Mouse (Mus musculus): ENCODE measurements around the gene Timp4. TPM values are rescaled to one million over a fixed set of nuclear protein-coding genes. Genes with fewer than 3 reads are reported as not detected.
A peak's percentile ranks its signal among the peaks of the same experiment; 100 is the strongest.

The Timp4 gene
- polyA plus RNA-seq, 1 experiment from 2014 or later = 32.1 TPM

- WGBS = 89% methylated on average over 10 of the region's 10 CpGs
- Histone ChIP-seq H3K4me2 (ENCODE audit: low read depth, low read length) (no peak overlapping the region), H3K4me3 (ENCODE audit: low read depth, low read length) (no peak overlapping the region), H3K9me3 (ENCODE audit: control insufficient read depth, low read length) (no peaks in the 10 kb centered on the region), H3K4me1 (ENCODE audit: control insufficient read depth, insufficient read depth, low read length) (no peaks in the 10 kb centered on the region), H3K9ac (replicated peaks; ENCODE audit: low read depth, low read length) (no peak overlapping the region), H3K27ac (ENCODE audit: low read depth, low read length) (no peak overlapping the region), H3K36me3 (ENCODE audit: control insufficient read depth, insufficient read depth, low read length) (no peaks in the 10 kb centered on the region), H3K27me3 (ENCODE audit: control insufficient read depth, insufficient read depth, low read length) (no peaks in the 10 kb centered on the region)
- no peak for ATAC-seq (ENCODE audit: low read depth)
Measured at GRCm38 (mm10) chr6:115268551-115269385, 16.8 kb upstream of the Timp4 start.

DNA sequence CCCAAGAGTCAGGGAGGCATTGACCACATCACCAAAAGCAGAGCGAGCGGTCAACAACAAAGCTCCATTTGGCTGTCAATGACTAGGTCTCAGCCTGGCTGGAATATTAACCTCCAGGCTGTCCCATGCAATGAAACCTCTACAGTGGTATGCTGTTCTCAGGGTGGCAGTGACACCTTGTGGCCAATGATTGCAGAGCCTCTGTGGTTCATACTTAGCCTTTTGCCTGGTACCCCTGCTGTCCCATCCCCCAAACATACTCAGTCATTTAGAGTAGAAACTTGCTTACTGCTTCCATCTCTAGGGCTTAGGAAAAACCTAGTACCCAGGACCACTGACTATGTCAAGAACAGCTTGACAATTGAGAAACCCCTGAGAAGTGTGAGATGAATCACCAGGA, 15.9 kb upstream of the Timp4 start:
- Histone ChIP-seq H3K4me1 (ENCODE audit: control insufficient read depth, insufficient read depth, low read length) (no peaks in the 10 kb centered on the region), H3K4me2 (ENCODE audit: low read depth, low read length) (no peak overlapping the region), H3K9me3 (ENCODE audit: control insufficient read depth, low read length) (no peaks in the 10 kb centered on the region), H3K27ac (ENCODE audit: low read depth, low read length) (no peak overlapping the region), H3K36me3 (ENCODE audit: control insufficient read depth, insufficient read depth, low read length) (no peaks in the 10 kb centered on the region; the same call in 1 of the 2 replicates), H3K9ac (replicated peaks; ENCODE audit: low read depth, low read length) (no peak overlapping the region), H3K27me3 (ENCODE audit: control insufficient read depth, insufficient read depth, low read length) (no peaks in the 10 kb centered on the region), H3K4me3 (ENCODE audit: low read depth, low read length) (no peak overlapping the region)
- peak; percentile 92; the same call in 1 of the 2 replicates for ATAC-seq (ENCODE audit: low read depth)
- WGBS = 49% methylated on average over 2 of the region's 2 CpGs

- no peaks in the 10 kb centered on the region for H3K4me1 ChIP-seq (ENCODE audit: control insufficient read depth, insufficient read depth, low read length)
- no peak overlapping the region for H3K9ac ChIP-seq (replicated peaks; ENCODE audit: low read depth, low read length)
- H3K27ac ChIP-seq (ENCODE audit: low read depth, low read length) = no peak overlapping the region
- ATAC-seq (ENCODE audit: low read depth) = no peak
- H3K4me3 ChIP-seq (ENCODE audit: low read depth, low read length) = no peak overlapping the region
- H3K36me3 ChIP-seq (ENCODE audit: control insufficient read depth, insufficient read depth, low read length) = no peaks in the 10 kb centered on the region; the same call in 1 of the 2 replicates
- no peaks in the 10 kb centered on the region for H3K9me3 ChIP-seq (ENCODE audit: control insufficient read depth, low read length)
- 87% methylated on average over 5 of the region's 5 CpGs for WGBS
- H3K4me2 ChIP-seq (ENCODE audit: low read depth, low read length) = no peak overlapping the region
- H3K27me3 ChIP-seq (ENCODE audit: control insufficient read depth, insufficient read depth, low read length) = no peaks in the 10 kb centered on the region
Measured at GRCm38 (mm10) chr6:115266791-115267190, 14.8 kb upstream of the Timp4 start.

DNA sequence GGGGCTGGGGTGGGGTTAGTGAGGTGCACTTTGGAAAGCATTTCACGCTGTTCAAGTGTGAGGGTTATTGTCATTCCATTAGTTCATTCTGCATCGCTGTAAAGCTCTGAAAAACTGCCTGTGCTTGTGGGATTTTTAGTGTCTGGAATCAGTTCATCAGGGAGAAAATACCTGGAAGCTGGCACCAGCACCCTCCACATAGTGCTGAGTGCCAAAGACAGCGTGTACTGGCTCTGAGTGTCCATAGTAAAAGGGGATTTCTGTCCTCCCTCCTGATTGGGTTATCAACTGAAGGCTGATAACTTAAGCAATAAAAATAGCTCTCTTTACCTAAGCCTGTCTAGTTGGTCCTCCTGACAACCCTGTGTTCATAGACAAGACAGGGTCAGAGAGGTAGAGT, 8.5 kb upstream of the Timp4 start:
- H3K36me3 ChIP-seq (ENCODE audit: control insufficient read depth, insufficient read depth, low read length) = no peaks in the 10 kb centered on the region; the same call in 1 of the 2 replicates
- 86% methylated on average over 3 of the region's 3 CpGs for WGBS
- ATAC-seq (ENCODE audit: low read depth) = no peak

DNA sequence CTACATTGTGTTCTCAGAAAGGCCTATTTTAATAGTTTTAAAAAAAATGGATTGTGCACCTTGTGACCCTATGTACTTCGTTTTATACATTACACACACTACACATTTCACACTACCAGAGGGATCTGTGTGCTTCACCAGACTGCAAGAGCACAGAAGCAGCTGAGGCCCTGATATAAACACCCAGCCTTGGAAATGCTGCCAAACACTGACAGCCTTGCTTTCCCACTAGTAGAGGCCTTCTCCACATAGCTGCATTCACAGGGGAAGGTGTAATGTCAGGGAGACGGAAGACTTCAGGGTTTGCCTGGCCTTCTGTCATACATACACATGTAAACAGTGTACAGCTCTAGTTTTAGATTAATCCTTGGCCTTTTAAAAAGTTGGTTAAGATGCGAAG, 3.2 kb upstream of the Timp4 start:
- Histone ChIP-seq H3K36me3 (ENCODE audit: control insufficient read depth, insufficient read depth, low read length) (no peaks in the 10 kb centered on the region), H3K4me1 (ENCODE audit: control insufficient read depth, insufficient read depth, low read length) (0 out of 2 replicates have a peak, but pooled peaks cover 6% of the 10 kb centered on the region), H3K9ac (replicated peaks; ENCODE audit: low read depth, low read length) (no peak overlapping the region), H3K4me3 (ENCODE audit: low read depth, low read length) (no peak overlapping the region), H3K4me2 (ENCODE audit: low read depth, low read length) (no peak overlapping the region), H3K27me3 (ENCODE audit: control insufficient read depth, insufficient read depth, low read length) (no peaks in the 10 kb centered on the region), H3K27ac (ENCODE audit: low read depth, low read length) (no peak overlapping the region), H3K9me3 (ENCODE audit: control insufficient read depth, low read length) (no peaks in the 10 kb centered on the region)
- ATAC-seq (ENCODE audit: low read depth) = no peak
- WGBS = 83% methylated on average over 3 of the region's 3 CpGs

More for the DNA sequence above, 8.5 kb upstream of the Timp4 start:
- H3K4me2 ChIP-seq (ENCODE audit: low read depth, low read length) = no peak overlapping the region
- H3K4me1 ChIP-seq (ENCODE audit: control insufficient read depth, insufficient read depth, low read length) = no peaks in the 10 kb centered on the region
- H3K9ac ChIP-seq (replicated peaks; ENCODE audit: low read depth, low read length) = no peak overlapping the region
- no peak overlapping the region for H3K27ac ChIP-seq (ENCODE audit: low read depth, low read length)
- no peaks in the 10 kb centered on the region for H3K9me3 ChIP-seq (ENCODE audit: control insufficient read depth, low read length)
- no peaks in the 10 kb centered on the region for H3K27me3 ChIP-seq (ENCODE audit: control insufficient read depth, insufficient read depth, low read length)
- H3K4me3 ChIP-seq (ENCODE audit: low read depth, low read length) = no peak overlapping the region

DNA sequence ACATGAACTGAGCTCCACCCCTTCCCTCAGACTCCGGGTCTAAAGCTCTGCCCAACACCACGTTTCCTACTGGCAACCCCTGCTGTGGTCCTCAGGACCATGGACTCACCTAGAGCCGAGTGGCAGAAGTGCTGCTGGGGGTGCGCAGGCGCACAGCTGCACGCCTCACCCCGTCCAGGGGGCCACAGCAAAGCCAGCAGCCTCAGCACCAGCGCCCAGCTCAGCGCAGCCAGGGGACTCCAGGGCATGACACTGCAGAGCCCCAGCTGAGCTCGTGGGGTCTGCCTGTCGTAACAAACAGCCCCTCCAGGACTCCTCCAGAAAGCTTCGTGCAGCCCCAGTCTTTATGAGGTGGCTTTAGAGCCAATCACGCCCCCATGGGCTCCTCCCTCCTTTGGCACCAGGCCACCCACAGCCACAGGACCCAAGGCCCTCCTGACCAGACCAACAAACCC, 447 bp downstream of the Timp4 start:
- peak overlapping the region; percentile 32; the same call in 1 of the 2 replicates for H3K9ac ChIP-seq (replicated peaks; ENCODE audit: low read depth, low read length)
- 4% methylated on average over 13 of the region's 13 CpGs for WGBS

DNA sequence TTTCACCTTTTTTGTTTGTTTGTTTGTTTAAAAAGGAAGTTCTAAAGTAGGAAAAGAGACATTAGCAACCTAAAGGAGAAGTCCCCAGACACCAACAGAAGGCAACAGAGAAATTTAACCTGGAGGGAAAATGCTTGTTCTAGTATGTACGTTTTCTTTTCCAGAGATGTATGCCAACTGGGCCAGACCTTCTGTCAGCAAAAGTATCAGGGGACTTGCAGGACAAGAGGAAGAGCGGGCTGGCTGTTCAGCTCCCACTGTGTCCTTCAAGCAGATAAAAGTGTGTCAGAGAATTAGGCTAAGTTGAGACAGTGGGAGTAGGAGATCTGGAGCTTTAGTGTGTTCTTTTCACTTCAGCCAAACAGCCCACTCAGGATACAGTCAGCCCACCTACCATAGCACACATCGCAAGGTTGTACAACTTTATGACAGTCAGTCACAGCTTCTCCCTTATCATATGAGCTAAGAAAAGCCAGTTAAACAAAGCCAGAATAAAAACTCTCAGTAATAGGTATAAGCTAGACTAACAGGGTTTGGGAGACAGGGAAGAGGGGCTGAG, 6.4 kb downstream of the Timp4 start:
- Histone ChIP-seq H3K4me1 (ENCODE audit: control insufficient read depth, insufficient read depth, low read length) (no peaks in the 10 kb centered on the region), H3K36me3 (ENCODE audit: control insufficient read depth, insufficient read depth, low read length) (no peaks in the 10 kb centered on the region; the same call in 1 of the 2 replicates)
- whole genome bisulfite sequencing = 89% methylated on average over 3 of the region's 3 CpGs

More for the DNA sequence above, 447 bp downstream of the Timp4 start:
- Histone ChIP-seq H3K36me3 (ENCODE audit: control insufficient read depth, insufficient read depth, low read length) (no peaks in the 10 kb centered on the region), H3K27ac (ENCODE audit: low read depth, low read length) (peak overlapping the region; percentile 64), H3K9me3 (ENCODE audit: control insufficient read depth, low read length) (no peaks in the 10 kb centered on the region), H3K4me3 (ENCODE audit: low read depth, low read length) (peak overlapping the region; percentile 6; the same call in 1 of the 2 replicates), H3K4me2 (ENCODE audit: low read depth, low read length) (peak overlapping the region; percentile 38), H3K4me1 (ENCODE audit: control insufficient read depth, insufficient read depth, low read length) (0 out of 2 replicates have a peak, but pooled peaks cover 6% of the 10 kb centered on the region), H3K27me3 (ENCODE audit: control insufficient read depth, insufficient read depth, low read length) (no peaks in the 10 kb centered on the region)
- peak; percentile 87; the same call in 1 of the 2 replicates for ATAC-seq (ENCODE audit: low read depth)

DNA sequence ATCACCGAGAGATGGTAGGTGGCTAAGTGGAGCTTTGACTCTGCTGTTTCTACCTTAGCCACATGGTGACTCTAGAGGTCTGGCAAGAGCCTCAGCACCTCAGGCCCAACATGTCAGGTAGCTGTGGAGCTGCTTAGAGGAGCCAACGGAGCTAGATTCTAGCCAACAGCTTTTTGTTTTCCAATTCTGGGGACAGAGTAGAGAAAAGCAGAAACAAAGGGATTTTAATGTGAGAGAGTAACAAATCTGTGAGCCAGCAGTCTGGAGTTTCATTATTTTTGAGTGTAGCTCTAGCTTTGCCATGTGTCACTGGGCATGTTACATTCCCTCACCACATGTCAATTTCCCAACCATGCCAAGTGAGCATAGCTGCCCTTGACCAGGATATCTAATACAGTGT, 7.8 kb downstream of the Timp4 start:
- Histone ChIP-seq H3K4me1 (ENCODE audit: control insufficient read depth, insufficient read depth, low read length) (no peaks in the 10 kb centered on the region), H3K9ac (replicated peaks; ENCODE audit: low read depth, low read length) (no peak overlapping the region), H3K4me2 (ENCODE audit: low read depth, low read length) (no peak overlapping the region), H3K27me3 (ENCODE audit: control insufficient read depth, insufficient read depth, low read length) (no peaks in the 10 kb centered on the region), H3K27ac (ENCODE audit: low read depth, low read length) (no peak overlapping the region), H3K36me3 (ENCODE audit: control insufficient read depth, insufficient read depth, low read length) (peaks cover 3% of the 10 kb centered on the region), H3K9me3 (ENCODE audit: control insufficient read depth, low read length) (no peaks in the 10 kb centered on the region), H3K4me3 (ENCODE audit: low read depth, low read length) (no peak overlapping the region)
- no peak for ATAC-seq (ENCODE audit: low read depth)
- WGBS = 83% methylated on average over 2 of the region's 2 CpGs

More for the DNA sequence above, 6.4 kb downstream of the Timp4 start:
- Histone ChIP-seq H3K9ac (replicated peaks; ENCODE audit: low read depth, low read length) (no peak overlapping the region), H3K9me3 (ENCODE audit: control insufficient read depth, low read length) (no peaks in the 10 kb centered on the region), H3K4me2 (ENCODE audit: low read depth, low read length) (no peak overlapping the region), H3K27ac (ENCODE audit: low read depth, low read length) (no peak overlapping the region), H3K27me3 (ENCODE audit: control insufficient read depth, insufficient read depth, low read length) (no peaks in the 10 kb centered on the region), H3K4me3 (ENCODE audit: low read depth, low read length) (no peak overlapping the region)
- no peak for ATAC-seq (ENCODE audit: low read depth)

DNA sequence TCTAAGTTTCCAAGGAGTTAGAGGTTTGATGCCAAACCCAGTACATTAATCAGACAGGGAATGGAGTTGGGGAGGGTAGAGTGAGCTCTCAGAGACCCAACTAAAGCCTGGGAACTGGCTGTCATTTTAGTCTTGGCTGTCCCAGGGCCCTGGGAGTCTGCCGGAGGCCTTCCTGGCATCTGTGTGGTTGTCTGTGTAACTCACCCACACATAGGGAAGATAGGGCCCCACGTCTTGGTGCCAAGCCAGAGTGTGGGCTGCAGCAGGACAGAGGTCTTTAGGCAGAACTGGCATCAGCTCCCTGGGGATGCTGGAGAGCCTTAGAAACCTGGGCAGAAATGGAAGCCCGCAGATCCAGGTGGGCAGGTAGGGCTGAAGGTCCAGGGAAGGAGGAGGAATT, 10.1 kb downstream of the Timp4 start:
- Histone ChIP-seq H3K27me3 (ENCODE audit: control insufficient read depth, insufficient read depth, low read length) (no peaks in the 10 kb centered on the region), H3K4me1 (ENCODE audit: control insufficient read depth, insufficient read depth, low read length) (no peaks in the 10 kb centered on the region), H3K4me3 (ENCODE audit: low read depth, low read length) (no peak overlapping the region), H3K36me3 (ENCODE audit: control insufficient read depth, insufficient read depth, low read length) (peaks cover 3% of the 10 kb centered on the region), H3K4me2 (ENCODE audit: low read depth, low read length) (no peak overlapping the region), H3K9me3 (ENCODE audit: control insufficient read depth, low read length) (no peaks in the 10 kb centered on the region), H3K9ac (replicated peaks; ENCODE audit: low read depth, low read length) (no peak overlapping the region), H3K27ac (ENCODE audit: low read depth, low read length) (no peak overlapping the region)
- ATAC-seq (ENCODE audit: low read depth) = no peak
- 77% methylated on average over 3 of the region's 3 CpGs for WGBS

Measured in neural tube, embryonic 14.5 days (tissue).